Mouse (Mus musculus) retina, adult 2 months (tissue): ENCODE results near the gene Med13l.

Experiments
- DNase-seq: peaks from one replicate; pipeline ENCODE4 v3.0.0-alpha.2; 2012; ENCODE audit warnings: low read depth, low spot score

Med13l gene

DNA sequence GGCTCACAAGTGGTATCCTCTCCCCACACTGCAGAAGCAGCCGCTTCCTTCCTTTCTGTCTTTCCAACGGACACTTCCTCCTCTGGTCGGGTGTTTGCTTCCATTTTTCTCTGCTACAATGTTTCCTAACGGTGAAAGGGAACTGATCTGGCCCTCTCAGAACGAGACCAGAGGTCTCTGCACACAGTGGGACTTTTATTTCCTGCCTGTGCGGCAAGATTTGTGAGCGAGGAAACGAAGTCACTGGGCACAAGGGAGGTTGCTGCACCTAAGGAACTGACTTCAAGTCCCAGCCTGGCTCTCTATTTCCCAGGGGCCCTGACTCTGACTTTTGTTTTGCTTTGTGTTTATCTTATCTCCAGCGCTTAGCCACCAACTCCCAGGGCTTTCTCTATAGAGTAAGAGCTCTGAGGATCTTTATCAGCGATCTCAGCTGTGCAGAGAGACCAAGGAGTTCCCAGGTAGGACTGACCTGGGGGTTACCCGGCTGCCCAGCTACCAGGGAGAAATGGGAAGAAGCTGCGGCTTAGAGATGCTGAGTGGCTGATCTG, 4.0 kb upstream of the Med13l start:
- no peak for DNase-seq

GRCm38 (mm10) chr5:118558841-118559240, 1.6 kb upstream of the Med13l start:
- no peak for DNase-seq

- DNase-seq = peak; percentile 67
Observed at GRCm38 (mm10) chr5:118559584-118560384, 695 bp upstream of the Med13l start.

DNA sequence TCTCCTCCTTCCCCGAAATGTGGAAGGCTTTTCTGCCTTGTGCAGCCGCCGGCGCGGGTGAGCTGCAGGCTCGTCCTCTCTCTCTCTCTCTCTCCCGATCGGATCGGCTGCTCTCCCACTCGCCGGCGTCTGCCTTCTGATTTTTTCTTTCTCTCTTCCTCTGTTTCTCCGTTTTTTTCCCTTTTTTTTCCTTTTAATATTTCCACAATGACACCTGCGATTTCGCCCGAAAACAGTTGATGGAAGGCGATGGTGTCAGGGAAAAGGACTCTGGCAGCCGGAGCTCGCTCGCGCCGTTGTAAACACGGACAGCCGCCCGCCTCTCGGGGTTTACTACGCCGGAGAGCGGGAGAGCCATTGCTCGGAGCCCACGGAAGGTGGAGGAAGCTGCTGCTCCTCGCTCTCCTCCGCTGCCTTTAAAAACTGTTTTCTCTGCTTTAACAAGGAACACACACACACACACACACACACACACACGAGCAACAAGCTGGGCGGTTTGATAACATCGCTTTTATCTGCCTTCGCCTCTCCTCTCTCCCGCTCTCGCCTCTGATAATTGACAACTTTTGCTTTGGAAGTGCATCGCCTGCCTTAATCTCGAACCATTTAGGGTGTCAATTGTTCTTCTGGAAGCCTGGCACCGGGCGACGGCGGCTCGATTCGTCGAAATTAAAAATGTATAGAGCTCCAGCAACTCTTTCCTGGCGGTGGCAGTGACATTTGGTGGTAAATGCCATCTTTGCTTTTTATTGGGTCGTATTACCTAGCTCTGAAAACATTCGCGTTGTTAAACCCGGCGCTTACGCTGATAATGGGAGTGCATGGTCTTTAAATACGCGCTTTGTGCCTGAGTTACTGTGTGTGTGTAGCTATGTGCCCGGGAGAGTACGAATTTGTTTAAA, 858 bp downstream of the Med13l start:
- no peak for DNase-seq

- no peak for DNase-seq
Observed at GRCm38 (mm10) chr5:118562206-118562605, 1.7 kb downstream of the Med13l start.

- DNase-seq = no peak
Observed at GRCm38 (mm10) chr5:118563590-118563989, 3.1 kb downstream of the Med13l start.

DNA sequence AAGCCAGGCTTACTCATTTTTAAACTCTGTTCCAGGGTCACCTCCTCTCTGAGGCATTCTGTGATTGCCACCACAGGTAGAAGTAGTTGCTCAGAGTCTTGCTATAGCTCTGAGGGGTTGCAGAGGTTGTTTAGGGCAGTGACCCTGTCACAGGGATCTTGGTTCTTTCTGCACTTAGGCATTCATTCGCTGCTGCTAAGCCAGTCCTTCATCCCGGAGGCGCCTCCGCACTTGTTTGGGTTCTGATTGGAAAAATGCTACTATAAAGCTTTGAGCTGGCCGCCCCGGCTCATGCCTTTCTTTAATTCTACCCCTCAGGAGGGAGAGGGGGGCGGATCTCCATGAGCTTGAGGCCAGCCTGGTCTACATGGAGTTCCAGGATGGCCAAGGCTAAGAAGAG, 6.9 kb downstream of the Med13l start:
- DNase-seq = no peak

- no peak for DNase-seq
Observed at GRCm38 (mm10) chr5:118569017-118569416, 8.5 kb downstream of the Med13l start.

DNA sequence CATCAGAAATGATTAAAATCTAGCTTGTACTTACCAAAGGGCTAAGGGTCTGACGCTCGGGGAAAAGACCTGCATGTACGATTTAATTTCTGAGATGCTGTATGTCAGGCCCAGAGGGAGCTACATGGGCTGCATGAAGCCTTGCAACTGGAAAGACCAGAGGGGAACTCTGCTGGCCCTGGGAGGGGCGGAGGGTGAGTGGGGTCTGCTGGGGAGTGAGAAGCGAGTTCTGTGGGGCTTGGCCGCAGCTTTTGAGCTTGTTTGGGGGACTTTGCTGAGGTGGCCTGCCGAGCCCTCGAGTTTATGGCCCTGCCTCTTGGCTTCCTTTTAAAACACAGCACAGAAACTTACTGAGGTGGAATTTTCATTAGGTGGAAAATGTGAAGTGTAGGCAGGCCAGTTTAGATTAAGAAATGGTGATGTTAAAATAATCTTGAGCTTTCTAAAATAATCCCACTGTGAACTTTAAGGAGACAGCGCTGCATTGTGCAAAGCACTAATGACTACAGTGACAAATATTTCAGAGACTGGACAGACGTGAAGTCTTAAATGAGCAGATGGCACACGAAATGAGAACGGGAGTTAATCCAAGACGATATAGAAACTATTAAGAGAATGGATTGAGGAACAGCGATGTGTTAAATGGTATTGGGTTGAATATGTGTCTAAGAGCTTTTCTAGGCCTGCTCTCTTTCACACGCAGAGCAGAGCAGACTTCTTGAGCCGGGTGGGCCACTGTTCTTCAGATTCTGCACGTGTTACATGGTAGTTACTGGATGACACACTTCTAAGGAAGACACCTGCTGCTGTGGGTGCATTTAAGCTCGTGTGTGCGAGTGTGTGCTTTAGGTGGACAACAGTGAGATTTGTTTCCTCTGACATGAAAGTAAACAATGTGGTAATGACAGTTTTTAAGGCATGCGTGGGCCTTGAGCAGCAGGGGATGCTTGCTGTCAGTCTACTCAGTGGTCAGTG, 9.4 kb downstream of the Med13l start:
- no peak for DNase-seq

- DNase-seq = no peak
Observed at GRCm38 (mm10) chr5:118571504-118571903, 11.0 kb downstream of the Med13l start.

DNA sequence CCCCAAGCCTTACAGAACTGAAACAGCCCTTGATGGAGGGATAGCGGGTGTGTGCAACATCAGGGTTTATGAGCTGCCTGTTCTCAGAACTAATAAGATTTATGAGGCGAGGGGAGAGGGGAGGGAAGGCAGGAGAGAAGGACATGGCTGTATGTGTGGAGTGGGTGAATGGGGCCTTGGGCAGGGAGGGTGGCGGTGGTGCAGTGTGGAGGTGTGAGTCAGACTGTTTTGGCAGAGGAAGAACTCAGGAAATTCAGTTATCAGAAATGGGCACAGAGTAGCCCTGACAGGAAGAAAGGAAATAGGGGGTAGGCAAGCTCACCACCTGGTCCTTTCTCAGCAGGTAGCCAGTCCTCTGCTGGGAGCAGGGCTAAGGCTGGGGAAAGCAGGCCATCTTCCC, 13.8 kb downstream of the Med13l start:
- DNase-seq = no peak

GRCm38 (mm10) chr5:118574997-118575396, 14.5 kb downstream of the Med13l start:
- DNase-seq = no peak

GRCm38 (mm10) chr5:118575909-118576308, 15.4 kb downstream of the Med13l start:
- DNase-seq = no peak

DNA sequence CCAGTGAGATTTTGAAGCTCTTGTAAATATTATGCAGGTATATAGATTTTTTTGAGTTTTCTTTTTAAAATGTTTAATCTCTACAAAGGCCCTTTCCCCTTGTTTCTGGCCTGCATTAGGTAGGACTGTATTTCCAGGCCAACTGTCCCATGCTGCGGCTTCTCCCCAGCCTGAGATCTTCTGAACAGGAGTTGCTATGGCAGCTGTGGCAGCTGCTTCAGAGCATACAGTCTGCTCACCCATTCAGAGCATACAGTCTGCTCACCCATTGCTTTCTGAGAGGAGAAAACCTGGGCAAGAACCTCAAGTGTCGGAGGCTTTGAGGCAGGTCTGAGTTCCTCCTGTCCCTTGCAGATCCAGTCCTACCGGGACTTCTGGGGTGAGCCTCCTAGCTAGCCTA, 16.3 kb downstream of the Med13l start:
- no peak for DNase-seq

DNA sequence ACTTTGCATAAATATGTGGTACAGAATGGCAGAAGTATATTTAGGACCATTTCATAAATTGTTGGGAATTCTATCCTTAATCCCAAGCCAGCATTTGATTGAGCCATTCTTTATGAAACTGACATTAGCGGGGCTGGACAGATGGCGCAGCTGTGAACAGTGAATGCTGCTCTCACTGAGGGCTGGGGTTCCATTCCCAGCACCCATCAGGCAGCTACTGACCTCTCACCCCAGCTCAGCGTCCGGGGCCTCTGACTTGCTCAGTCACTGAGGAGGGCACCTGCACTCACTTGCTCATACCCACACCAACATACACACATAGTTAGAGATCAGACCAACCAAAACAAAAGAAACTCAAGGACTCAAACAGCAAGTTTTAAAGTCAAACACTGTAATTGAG, 24.9 kb downstream of the Med13l start:
- no peak for DNase-seq

DNA sequence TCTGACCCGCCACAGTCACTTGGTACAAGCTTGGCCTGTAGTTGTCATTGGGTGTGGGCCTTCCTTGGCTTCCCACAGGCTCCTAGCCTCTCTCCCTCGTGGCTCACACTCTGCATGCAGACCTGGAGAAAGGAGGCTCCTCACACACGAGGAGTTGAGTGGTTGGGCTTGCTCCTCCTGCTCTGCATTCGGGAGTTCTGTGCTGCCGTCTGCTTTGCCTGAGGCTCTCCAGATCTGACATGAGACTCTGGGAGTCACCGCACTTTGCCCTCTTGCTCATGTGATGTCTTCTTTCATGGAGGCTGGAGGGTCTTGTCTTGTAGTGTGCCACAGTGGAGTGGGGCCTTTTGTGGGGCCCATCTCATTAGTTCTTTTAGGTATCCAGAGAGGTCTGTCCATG, 26.1 kb downstream of the Med13l start:
- no peak for DNase-seq

DNA sequence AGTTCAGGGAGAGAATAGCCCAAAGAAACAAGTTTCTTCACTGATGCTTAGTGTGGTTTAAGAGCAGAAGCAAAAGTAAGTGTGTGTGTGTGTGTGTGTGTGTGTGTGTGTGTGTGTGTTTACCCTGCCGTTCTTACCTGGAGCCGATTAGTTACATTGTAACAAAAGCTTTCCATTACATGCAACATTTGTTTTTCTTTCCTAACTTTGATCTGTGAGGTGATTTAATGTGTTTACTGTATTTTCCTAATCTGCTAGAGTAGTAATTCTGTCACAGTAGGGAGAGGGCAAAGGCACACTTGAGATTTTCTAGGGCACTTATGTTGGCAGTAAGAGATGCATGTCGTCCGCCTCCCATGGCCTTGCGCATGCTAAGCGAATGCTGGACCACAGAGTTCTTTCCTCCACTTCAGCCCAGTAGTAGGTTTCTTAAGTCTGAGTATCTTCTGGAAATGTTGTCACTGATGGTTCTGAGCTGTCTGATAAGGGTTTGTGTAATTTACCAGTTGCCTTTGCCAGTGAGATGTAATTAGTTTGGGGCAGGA, 28.0 kb downstream of the Med13l start:
- DNase-seq = no peak

GRCm38 (mm10) chr5:118589186-118589892, 28.9 kb downstream of the Med13l start:
- DNase-seq = no peak

GRCm38 (mm10) chr5:118590868-118591267, 30.4 kb downstream of the Med13l start:
- DNase-seq = no peak

- DNase-seq = no peak
Observed at GRCm38 (mm10) chr5:118591826-118592499, 31.5 kb downstream of the Med13l start.
